Mouse (Mus musculus) hematopoietic multipotent progenitor cell, adult 10-12 weeks (in vitro differentiated cells): Measurements from ENCODE around the gene Cnp. TPM values are rescaled to one million over a fixed set of nuclear protein-coding genes. Genes with fewer than 3 reads are reported as not detected.

Experiments
- polyA plus RNA-seq: library from polyadenylated mRNA; stranded (reverse); fragments of >175 nt; gene quantifications from 2 replicates; pipeline ENCODE4 v1.2.3, GENCODE M21; 2012; ENCODE audit warnings: low replicate concordance

Gene Cnp
- polyA plus RNA-seq = 106 and 177 TPM in 2 replicates

DNA sequence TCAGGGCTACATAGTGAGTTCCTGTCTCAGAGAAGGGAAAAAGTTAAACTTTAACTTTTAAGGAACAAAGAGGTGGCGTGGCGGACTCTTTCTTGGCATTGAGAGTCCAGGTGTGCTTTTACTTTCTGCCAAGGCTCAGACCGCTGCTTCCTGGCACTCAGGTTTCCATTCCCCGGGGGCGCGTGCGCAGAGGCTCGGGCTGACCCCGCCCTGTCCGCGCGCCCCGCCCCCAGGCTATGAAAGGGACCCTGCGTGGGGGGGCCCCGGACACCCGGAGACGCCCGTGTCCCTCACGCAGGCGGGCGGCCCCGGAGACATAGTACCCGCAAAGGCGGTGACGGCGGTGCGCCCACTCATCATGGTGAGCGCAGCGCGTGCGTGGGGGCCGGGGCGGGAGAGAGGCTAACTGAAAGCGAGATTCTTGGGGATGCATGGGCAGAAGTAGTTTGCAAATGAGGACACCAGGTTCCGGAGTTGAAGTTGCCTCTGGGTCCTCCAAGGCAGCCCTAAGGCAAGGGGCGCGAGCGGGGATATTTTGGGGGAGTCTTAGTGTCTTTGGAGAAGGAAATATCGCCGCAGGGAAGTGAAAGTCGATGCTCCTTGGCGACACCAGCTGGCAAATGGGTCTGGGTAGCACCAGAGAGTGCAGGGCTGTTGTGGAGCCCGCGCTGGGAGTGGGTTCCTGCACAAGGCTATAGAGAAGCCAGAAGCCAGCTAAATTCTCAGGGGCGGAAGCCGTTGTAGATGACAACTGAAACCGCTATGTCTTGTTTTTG lies at the start of gene Cnp:
Gene Cnp, plus strand, starts transcription at position 197 of the 776 bp plus-strand sequence.

DNA sequence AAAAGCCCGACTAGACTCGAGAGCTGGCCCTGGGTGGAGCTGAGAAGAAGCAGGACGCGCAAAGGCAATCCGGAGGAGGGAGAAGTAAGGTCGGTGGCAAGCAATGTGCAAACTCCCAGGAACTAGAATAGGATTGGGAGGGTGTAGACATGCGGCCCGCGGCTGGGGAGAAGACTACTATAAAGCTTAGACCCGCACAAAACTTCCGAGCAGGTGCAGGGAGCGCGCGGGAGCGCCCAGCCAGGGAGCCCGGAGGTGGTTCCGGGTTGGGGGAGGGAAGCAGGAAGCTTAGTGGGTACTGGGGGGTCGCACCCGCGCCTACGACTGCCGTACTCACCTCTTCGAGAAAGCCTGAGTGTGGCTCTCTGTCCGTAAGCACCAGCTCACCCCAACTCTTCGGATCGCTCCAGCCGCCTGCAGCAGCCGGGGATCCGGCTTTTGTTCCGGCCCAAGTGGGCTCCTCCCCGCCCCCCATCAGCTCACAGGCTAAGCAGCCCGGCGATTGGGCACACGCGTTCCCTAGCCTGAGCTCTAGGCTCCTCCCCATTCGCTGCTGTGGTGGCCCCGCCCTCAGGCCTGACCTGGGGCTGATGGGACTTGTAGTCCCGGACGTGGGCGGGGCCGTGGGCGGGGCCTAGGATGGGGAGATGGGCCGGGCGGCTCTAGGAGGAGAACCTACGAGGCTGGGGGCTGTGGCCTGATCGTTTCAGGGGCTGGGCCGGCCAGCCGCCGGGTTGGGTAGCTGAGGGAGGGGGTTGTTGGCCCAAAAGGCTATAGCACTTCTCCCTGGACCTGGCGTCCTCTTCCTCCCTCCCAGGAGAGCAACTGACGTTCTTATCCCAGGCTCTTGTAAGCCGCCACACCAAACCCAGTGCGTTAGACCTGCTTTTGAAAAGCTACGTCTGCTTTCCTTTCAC lies 47.0 kb upstream of the Cnp start, which contains the start of gene Acly:
Gene Acly, minus strand, starts transcription at position 543 of the 917 bp plus-strand sequence.

GRCm38 (mm10) chr11:100544832-100545745 lies 29.6 kb upstream of the Cnp start, which contains the start of gene Ttc25:
TSS of gene Ttc25 (plus strand) at chr11:100545607.

DNA sequence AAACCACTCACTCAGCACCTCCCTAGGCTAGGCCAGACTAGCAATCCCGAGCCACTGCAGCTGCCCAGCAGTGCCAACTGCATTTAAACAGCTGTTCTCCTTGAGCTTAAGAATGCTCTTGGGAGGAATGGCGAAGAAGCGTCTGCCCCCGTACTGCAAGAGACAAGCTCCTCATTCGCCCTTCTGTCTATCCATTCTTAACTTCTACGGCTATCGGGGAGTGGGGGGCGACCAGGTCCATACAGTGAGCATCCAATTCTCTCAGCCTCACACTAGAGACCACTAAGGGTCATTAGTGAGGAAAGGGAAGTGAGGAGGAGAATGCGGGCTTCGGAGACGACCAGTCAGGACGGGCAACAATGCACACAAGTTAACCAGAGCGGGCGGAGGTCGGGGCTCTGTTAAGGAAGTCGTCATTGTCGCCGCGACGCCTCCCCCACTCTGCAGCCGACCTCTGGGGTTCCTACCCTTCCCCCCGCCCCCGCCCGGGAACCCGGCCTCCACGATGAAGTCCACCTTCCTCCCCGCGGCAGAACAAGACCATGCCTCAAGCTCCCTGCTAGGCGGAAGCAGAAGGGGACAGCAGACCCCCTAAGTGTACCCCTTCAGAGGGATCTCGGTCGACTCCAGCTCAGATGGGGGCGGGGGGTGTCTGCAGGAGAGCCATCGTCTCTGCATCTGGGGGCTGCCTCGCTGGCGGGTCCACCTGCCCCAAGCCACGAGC lies 44.2 kb downstream of the Cnp start, which contains the start of gene Nkiras2:
Gene Nkiras2, plus strand, starts transcription at position 484 of the 724 bp plus-strand sequence.

DNA sequence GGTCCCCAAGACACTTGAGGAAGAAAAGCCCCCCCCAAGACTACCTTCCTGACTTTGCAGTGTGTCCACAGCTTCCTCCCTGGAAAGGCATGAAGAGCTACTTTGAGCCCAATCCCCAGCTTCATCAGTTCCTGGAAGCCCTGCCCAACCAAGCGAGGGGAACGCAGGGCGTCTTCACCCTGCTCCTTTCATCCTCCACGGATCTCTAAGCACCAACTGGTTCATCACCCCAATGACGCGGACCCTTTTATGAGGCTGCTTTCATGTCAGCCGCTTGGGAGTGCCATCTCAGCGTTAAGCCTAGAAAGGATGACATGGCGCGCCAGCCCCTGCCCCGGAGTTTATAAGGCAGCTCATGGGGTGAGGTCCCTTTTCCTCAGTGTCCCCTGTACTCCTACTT lies 45.3 kb downstream of the Cnp start, which contains the start of gene Dnajc7:
Gene Dnajc7, minus strand, starts transcription at position 187 of the 400 bp plus-strand sequence.

Other genes with a start within 250 kb of the Cnp start
- gene Gast, start 240.5 kb upstream of the Cnp start, polyA plus RNA-seq = not detected in 2 replicates
- gene Hap1, start 218.8 kb upstream of the Cnp start, polyA plus RNA-seq = 15.8 and 23.4 TPM in 2 replicates
- 74.3 and 86.7 TPM in 2 replicates for gene Jup, start 177.1 kb upstream of the Cnp start, polyA plus RNA-seq
- 0.47 and 1.6 TPM in 2 replicates for gene P3h4, start 160.1 kb upstream of the Cnp start, polyA plus RNA-seq
- gene Fkbp10, start 159.2 kb upstream of the Cnp start, polyA plus RNA-seq = 0.67 and 1.0 TPM in 2 replicates
- 63.7 and 93.8 TPM in 2 replicates for gene Nt5c3b, start 133.1 kb upstream of the Cnp start, polyA plus RNA-seq
- gene Klhl10, start 133.0 kb upstream of the Cnp start, polyA plus RNA-seq = 0.15 TPM in 1 of 2 replicates, not detected in the other
- gene Klhl11, start 102.2 kb upstream of the Cnp start, polyA plus RNA-seq = 2.8 and 4.1 TPM in 2 replicates
- gene Acly, start 46.9 kb upstream of the Cnp start, polyA plus RNA-seq = 9.1 and 48.3 TPM in 2 replicates
- gene Ttc25, start 29.3 kb upstream of the Cnp start, polyA plus RNA-seq = 0.06 and 0.10 TPM in 2 replicates
- 28.6 and 48.1 TPM in 2 replicates for gene Nkiras2, start 44.3 kb downstream of the Cnp start, polyA plus RNA-seq
- 83.6 and 158 TPM in 2 replicates for gene Dnajc7, start 45.3 kb downstream of the Cnp start, polyA plus RNA-seq
- gene Zfp385c, start 117.6 kb downstream of the Cnp start, polyA plus RNA-seq = 0.10 and 1.0 TPM in 2 replicates
- gene Dhx58, start 129.4 kb downstream of the Cnp start, polyA plus RNA-seq = 28.1 and 48.4 TPM in 2 replicates
- 43.0 and 46.2 TPM in 2 replicates for gene Kat2a, start 137.6 kb downstream of the Cnp start, polyA plus RNA-seq
- 0.34 TPM in 1 of 2 replicates, not detected in the other for gene Hspb9, start 138.9 kb downstream of the Cnp start, polyA plus RNA-seq
- gene Rab5c, start 163.3 kb downstream of the Cnp start, polyA plus RNA-seq = 333 and 444 TPM in 2 replicates
- 1.9 and 2.0 TPM in 2 replicates for gene Kcnh4, start 185.0 kb downstream of the Cnp start, polyA plus RNA-seq
- not detected in 2 replicates for gene Hcrt, start 188.0 kb downstream of the Cnp start, polyA plus RNA-seq
- gene Ghdc, start 196.1 kb downstream of the Cnp start, polyA plus RNA-seq = 10.9 and 12.2 TPM in 2 replicates